Mouse (Mus musculus) neutrophil, adult 59 days (primary cell): ENCODE results near the gene Mtmr11. TPM values are rescaled to one million over a fixed set of nuclear protein-coding genes. Genes with fewer than 3 reads are reported as not detected.

Experiments used
- total RNA-seq, 2 experiments: library from RNA; stranded (reverse); gene quantifications; 1 replicate in 1 of 2; 2 replicates in 1 of 2; pipeline ENCODE4 v1.2.4; 2023

Mtmr11 gene
- total RNA-seq: under 1 TPM in 1 of 2 experiments, not detected in 1; 0.49 TPM

GRCm38 (mm10) chr3:96161869-96162840, at the start of gene Mtmr11:
Gene Mtmr11 (plus strand): TSS chr3:96162004.

GRCm38 (mm10) chr3:96172197-96173178, 10.7 kb downstream of the Mtmr11 start, which contains the start of gene Sf3b4:
Gene Sf3b4 (plus strand): TSS chr3:96172332.

DNA sequence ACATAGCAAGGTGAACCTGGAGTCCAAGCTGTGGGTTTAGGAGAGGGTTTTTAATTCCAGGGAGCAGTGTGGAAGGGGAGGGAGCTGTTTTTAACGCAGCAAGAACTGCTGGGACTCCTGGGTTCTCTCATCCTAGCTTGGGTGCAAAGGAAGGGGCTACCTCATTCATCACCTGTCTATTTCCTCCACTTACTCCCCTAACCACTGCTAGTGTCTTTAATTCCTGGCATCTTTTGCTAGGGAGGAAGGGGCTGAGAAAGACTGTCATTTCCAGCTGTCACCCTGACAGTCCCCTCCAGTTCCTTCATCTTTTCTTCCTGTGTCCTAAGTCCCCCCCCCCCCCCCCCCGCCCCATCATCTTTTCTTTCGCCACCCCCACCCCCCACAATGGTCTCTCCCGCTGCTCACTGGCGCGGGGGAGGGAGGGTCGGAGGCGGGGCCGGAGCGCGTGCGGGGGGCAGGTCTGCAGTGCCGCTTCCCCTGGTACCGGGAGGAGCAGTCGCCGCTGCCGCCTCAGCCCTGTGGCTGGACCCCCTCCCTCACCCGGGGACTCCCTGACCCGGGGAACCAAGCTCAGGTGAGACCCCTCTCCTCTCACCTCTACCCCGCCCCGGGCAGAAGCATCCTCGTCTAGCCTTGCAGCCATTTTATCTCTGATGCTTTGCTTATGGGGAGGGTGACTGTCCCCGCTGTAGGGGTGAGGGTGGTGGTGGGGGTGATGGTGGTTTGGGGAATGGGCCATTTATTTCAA, 19.1 kb downstream of the Mtmr11 start, which contains the start of gene Sv2a:
Sv2a (plus strand) TSS at position 425 of the 751 bp plus-strand sequence.

GRCm38 (mm10) chr3:96219661-96220130, 57.9 kb downstream of the Mtmr11 start, which contains the start of the genes Bola1 and Hist2h2ab:
Gene Bola1 (minus strand): TSS chr3:96219709.
Gene Hist2h2ab (plus strand): TSS chr3:96219865.

GRCm38 (mm10) chr3:96220765-96221639, 59.2 kb downstream of the Mtmr11 start, which contains the start of the genes Hist2h2ac and Hist2h2be:
Gene Hist2h2ac (minus strand): TSS chr3:96220880.
Gene Hist2h2be (plus strand): TSS chr3:96221119.

Other genes starting within 250 kb of the Mtmr11 start
- 10 to 100 TPM; 76.6 to 90.5 TPM for gene Anp32e, start 232.8 kb upstream of the Mtmr11 start, total RNA-seq
- 10 to 100 TPM; 39.9 to 68.8 TPM for gene Plekho1, start 166.0 kb upstream of the Mtmr11 start, total RNA-seq
- 10 to 100 TPM; 16.1 to 22.9 TPM for gene Vps45, start 103.5 kb upstream of the Mtmr11 start, total RNA-seq
- 10 to 100 TPM; 14.0 to 20.9 TPM for gene Otud7b, start 57.5 kb upstream of the Mtmr11 start, total RNA-seq
- 10 to 100 TPM; 45.7 to 50.8 TPM for gene Sf3b4, start 10.3 kb downstream of the Mtmr11 start, total RNA-seq
- under 1 TPM; 0.07 to 0.64 TPM for gene Sv2a, start 19.1 kb downstream of the Mtmr11 start, total RNA-seq
- gene Bola1, start 57.7 kb downstream of the Mtmr11 start, total RNA-seq: 1 to 10 TPM; 5.7 to 5.8 TPM
- 10 to 100 TPM; 17.4 to 21.4 TPM for gene Hist2h2ab, start 57.9 kb downstream of the Mtmr11 start, total RNA-seq
- gene Hist2h2ac, start 58.9 kb downstream of the Mtmr11 start, total RNA-seq: 100 to 1,000 TPM; 338 to 339 TPM
- 1 to 10 TPM; 2.6 to 3.5 TPM for gene Hist2h2be, start 59.1 kb downstream of the Mtmr11 start, total RNA-seq
- gene Hist2h3c2, start 77.1 kb downstream of the Mtmr11 start, total RNA-seq: 100 to 1,000 TPM; 451 to 486 TPM
- gene Hist2h2aa2, start 78.3 kb downstream of the Mtmr11 start, total RNA-seq: 1,000 to 10,000 TPM; 2,817 to 3,247 TPM
- 10 to 100 TPM in 1 of 2 experiments, 1 to 10 TPM in 1; 10.0 to 41.5 TPM for gene Hist2h2aa1, start 83.5 kb downstream of the Mtmr11 start, total RNA-seq
- not detected for gene Hist2h3c1, start 84.7 kb downstream of the Mtmr11 start, total RNA-seq
- 100 to 1,000 TPM; 249 to 250 TPM for gene Hist2h4, start 101.3 kb downstream of the Mtmr11 start, total RNA-seq
- gene Hist2h3b, start 106.7 kb downstream of the Mtmr11 start, total RNA-seq: 1,000 to 10,000 TPM; 2,116 to 2,242 TPM
- gene Hist2h2bb, start 107.7 kb downstream of the Mtmr11 start, total RNA-seq: 1,000 to 10,000 TPM; 1,687 to 1,847 TPM
- gene Fcgr1, start 132.0 kb downstream of the Mtmr11 start, total RNA-seq: 1 to 10 TPM; 1.9 to 3.0 TPM